Mouse (Mus musculus): ENCODE measurements around the gene Ptk7. TPM values are rescaled to one million over a fixed set of nuclear protein-coding genes. Genes with fewer than 3 reads are reported as not detected.

The Ptk7 gene
- total RNA-seq, 2 experiments from 2014 or later = 13.8 to 13.9 TPM

DNA sequence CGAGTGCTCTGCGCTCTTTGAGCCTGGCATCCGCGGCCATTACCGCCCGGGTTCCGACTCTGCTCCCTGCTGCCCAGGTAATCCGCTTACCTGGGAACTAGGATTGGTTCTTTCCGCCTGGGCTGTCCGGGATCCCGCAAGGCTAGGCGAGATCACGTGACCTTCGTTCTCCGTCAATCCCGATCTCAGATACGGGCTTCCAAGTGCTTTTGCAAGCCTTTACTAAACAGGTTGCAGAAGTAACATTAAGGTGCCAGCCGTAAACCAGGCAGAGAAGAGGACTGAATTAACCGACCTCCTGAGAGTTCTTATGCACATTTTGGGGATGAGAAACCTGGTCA, 17.0 kb upstream of the Ptk7 start:
- intact Hi-C loops (cut with DNase I) = loop anchor here (5.0 kb wide), 1 partner anchor 99 kb away; the partner anchor contains the start of gene Cul9
- no peak for DNase-seq (ENCODE audit: low spot score in 2 of 2)

DNA sequence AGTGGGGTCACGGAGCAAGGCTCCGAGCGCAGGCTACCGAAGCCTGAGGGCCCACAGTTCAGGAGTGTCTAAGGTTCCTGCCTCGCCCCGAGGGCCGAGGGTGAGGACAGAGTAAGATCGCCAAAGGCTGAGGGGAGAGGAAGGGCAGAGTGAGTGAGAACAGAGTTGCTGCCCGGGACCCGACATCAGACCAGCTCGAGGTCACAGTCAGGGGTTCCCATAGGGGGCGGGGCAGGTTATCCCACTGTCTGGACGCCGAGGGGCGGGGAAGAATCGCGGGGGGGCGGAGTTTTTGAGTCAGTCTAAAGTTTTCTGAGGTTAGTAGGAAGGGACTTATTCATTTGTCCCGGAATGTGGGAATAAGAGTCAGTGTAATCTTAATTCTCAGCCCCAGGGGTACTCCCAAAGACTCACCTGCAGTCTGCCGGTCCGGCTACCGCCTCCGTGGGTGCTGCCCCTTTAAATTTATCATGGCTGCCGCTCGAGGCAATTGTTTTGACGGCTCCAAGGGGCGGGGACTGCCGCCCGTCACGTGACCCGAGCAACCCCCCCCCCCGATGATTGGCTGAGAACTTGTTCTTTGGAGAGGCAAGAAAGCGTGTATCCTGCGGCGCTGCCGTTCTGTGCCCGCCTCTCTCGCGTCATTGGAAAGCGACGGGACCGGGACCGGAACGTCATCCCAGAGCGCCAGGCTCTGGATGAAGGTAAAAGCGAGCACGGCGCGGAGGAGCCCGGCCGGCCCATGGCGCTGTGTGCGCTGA, 16.4 kb upstream of the Ptk7 start, which contains the start of the genes Klc4 and Mrpl2:
Gene Klc4, minus strand, starts transcription at position 462 of the 761 bp plus-strand sequence.
Gene Mrpl2, plus strand, starts transcription at position 669 of the 761 bp plus-strand sequence.
- intact Hi-C loops (cut with DNase I) = loop anchor here (5.0 kb wide), 1 partner anchor 98 kb away; the partner anchor contains the start of gene Cul9
- DNase-seq (ENCODE audit: low spot score in 2 of 2) = peak; percentile 99 to 100

DNA sequence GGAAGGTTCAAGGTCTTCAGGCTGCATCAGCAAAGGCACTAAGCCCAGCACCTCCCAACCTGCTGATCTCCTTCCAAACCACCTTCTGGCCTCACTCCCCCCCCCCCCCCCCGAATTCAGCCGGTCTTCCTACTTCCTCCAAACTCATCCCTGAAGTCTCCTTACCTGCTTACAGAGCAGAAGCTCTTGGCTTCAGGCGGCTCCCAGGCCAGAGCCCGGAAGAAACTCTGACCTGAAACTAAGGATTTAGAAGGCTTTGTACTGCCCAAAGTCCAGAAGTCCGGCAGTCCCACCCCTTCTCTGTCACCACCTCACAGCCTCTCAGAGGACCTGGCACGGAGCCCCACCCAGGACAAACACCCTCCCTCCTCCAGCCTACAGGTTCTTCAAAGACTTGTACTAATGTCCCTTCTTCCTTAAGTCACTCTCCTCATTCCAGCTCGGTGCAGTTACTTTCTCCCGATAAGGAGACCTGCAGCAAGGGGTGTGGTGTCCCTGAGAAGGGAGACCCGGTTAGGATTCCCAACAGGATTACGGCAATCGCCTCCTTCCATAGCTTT, 15.7 kb upstream of the Ptk7 start:
- intact Hi-C loops (cut with DNase I) = loop anchor here (5.0 kb wide), 1 partner anchor 98 kb away; the partner anchor contains the start of gene Cul9
- no peak for DNase-seq (ENCODE audit: low spot score in 2 of 2)

DNA sequence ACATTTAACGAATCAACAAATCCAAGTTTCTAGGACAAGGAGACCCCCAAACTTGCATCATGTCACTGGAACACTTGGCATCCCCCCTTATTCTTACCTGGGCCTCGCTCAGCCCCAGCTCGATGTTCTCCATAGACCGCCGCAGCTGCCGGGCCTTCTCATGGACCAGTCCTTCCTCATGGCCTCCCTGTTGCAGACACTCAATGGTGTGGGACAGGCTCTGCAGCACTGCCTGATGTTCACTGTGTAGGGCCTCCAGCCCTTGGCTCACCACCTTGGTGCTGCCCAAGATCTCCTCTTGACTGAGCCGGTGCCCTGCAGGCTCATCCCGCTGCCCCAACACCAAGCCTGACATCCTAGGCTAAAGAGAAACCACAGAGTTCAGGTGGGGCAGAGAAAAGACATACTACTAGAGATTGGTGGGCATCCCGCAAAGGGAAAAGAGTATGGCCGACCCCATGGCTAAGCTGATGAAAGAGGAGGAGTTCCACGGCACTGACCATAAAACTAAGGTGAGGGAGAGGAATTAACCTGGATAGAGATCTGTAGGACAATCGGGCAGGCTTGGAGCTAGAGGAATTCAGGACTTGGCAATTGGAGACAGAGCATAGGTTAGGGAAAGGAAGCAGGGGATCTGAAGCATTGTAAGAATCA, 15.0 kb upstream of the Ptk7 start:
- no peak for DNase-seq (ENCODE audit: low spot score in 2 of 2)
- intact Hi-C loops (cut with DNase I) = no loop called here

DNA sequence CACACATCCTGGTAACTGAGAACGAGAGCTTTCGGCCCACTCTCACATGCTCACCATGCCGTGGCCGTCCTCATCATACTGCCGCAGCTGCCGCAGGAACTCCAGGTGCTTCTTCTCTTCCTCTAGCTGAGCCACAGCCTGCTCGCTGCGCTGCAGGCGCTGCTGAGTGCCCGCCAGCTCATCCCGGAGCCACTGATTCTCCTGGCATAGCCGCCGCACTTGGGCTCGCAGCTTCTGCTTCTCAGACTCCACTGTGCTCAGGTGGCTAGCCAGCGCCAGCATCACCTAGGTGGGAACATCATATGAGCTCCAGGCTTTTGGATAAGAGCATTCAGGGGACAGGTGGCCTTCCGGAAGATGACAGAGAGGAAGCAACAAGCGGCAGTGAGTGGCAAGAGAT, 12.8 kb upstream of the Ptk7 start:
- intact Hi-C loops (cut with DNase I) = no loop called here
- no peak for DNase-seq (ENCODE audit: low spot score in 2 of 2)

DNA sequence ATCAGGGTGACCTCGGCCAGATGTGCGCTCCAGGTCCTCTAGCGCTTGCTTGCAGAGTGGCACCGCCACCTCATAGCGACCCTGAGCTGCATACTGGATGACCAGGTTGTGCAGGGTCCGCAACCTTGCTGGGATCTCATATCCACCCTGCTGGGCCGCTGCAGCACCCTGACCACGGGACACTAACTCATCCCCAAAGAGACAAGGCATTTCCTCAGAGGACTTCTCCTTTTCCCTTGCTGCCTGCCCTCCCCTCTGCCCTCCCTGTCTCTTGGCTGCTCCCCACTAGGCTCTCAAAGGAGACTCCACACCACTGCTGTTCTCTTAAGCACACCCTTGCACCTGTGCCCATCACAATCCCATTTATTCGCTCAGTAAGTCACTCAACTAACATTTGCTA, 10.6 kb upstream of the Ptk7 start:
- intact Hi-C loops (cut with DNase I) = loop anchor here (5.0 kb wide), 1 partner anchor 113 kb away; no protein-coding TSS in a partner anchor
- no peak for DNase-seq (ENCODE audit: low spot score in 2 of 2)

DNA sequence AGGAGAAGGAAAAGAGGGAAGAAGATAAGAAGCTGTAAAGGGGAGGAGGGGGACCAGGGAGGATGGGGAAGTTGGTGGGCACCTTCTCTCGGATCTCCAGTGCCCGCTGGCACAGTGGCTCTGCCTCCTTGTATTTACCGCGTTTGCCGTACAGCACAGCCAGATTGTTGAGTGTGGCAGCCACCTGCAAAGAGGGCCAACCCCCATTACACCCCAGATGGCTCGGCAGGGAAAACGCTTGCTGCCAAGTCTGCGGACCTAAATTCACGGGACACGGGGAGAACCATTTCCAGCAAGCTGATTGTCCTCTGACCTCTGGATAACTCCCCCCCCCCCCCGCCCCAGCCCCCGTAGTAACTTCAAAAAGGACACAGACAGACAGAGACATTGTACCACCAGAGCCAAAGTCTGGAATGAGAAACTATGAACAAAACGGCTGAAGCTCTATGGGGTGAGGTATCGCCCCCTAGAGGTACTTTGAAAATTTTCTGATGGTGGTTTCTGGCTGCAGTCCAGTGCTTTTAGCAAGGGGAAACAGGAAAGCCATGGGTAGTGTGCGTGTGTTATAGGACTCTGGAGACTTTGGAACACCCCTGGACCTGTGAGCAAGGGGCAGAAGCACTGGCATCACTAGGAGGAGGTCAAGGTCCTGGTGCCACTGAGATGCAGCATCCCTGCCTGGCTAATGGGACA, 7.7 kb upstream of the Ptk7 start:
- intact Hi-C loops (cut with DNase I) = loop anchor here (5.0 kb wide), 1 partner anchor 110 kb away; no protein-coding TSS in a partner anchor

DNA sequence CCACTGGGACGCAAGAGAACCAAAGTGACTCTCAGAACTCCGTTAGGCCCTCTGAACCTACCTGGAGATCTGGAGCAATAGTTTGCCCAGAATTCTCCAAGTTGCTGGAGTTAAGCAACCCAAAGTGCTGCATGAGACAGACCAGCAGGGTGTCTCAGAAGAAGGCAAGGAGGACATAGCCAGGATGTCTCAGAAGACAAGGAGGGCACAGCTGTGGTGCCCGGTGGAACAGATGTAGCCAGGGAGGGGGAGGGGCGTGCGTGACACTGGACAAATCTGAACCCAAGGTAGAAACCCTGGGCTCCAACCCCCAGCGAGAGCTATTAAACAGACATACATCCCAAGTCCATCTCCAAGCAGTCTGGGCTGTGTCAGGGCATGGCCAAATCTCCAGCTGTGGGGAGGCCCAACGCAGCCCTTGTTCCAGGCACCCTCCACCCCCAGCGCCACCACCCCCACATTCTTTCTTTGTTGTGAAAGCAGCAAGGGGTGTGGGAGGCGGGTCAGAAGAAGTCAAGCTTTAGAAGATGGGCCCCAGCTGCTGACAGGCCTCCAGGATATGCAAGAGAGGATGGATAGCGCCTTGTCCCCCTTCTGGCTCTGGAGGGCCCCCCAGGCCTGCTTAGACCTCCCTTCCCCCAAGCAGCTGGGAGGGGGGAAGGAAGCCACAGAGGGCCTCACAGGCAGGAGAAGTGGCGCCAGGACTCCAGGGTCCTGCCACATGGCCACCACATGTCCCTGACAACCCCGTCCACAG, 559 bp upstream of the Ptk7 start:
- intact Hi-C loops (cut with DNase I) = loop anchor here (5.0 kb wide), 2 partner anchors 38 to 73 kb away; partner anchors contain the start of gene Srf
- DNase-seq (ENCODE audit: low spot score in 2 of 2) = no peak

More for the DNA sequence above, 7.7 kb upstream of the Ptk7 start:
- DNase-seq (ENCODE audit: low spot score in 2 of 2) = peak; percentile 79 to 89

DNA sequence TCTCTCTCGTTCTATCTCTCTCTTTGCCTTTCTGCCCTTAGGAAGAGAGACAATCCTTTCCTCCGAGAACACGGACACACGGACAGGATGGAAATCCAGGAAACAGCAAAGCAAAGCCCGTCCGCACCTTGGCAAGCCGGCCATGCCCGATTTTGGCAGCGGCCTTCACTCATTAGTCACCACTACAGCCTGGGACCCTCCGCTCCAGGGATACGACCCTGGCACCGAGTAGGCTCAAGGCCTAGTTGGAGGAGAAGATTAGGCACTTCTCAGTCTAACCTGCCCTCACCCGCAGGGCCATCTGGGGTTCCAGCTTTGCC, 873 bp downstream of the Ptk7 start:
- DNase-seq (ENCODE audit: low spot score in 2 of 2) = no peak
- intact Hi-C loops (cut with DNase I) = loop anchor here (5.0 kb wide), 2 partner anchors 36 to 71 kb away; partner anchors contain the start of gene Srf

DNA sequence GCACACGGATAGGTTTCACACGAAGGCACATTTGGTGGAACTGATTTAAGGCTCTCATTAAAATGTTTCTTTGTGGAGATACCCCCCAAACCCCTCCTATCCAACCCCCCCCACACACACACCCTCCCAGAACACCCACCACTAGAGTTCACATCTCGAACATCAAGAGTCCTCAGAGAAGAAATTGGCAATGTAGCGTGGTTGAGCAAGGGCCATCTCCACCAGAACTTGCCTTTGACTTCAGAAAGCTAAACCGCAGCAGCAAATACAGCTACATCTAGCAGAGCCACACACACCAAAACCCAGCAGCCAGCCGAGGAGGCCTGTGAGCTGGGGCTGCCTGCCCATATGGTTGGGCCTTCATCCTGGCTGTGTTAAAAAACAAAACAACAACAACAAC, 1.9 kb downstream of the Ptk7 start:
- no peak for DNase-seq (ENCODE audit: low spot score in 2 of 2)
- intact Hi-C loops (cut with DNase I) = loop anchor here (5.0 kb wide), 2 partner anchors 35 to 70 kb away; partner anchors contain the start of gene Srf

DNA sequence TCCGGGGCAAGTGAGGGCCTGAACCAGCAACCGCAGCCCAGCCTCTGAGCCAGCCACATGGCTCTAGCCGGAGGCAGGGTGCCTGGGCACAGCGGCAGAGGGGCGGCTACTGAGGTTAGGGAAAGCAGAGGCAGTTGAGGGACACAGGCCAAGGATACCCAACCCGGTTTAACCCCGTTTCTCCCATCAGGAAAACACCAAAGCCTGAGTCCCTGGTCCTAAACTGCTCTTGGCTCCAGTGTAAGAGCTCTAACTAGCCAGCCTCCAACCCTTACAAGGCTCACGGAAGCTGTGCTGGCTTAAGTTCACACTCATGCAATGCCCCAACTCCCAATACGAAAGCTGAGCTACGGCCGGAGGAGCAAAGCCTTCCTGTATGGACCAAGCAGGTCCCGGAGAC, 4.7 kb downstream of the Ptk7 start:
- DNase-seq (ENCODE audit: low spot score in 2 of 2) = no peak
- intact Hi-C loops (cut with DNase I) = no loop called here

DNA sequence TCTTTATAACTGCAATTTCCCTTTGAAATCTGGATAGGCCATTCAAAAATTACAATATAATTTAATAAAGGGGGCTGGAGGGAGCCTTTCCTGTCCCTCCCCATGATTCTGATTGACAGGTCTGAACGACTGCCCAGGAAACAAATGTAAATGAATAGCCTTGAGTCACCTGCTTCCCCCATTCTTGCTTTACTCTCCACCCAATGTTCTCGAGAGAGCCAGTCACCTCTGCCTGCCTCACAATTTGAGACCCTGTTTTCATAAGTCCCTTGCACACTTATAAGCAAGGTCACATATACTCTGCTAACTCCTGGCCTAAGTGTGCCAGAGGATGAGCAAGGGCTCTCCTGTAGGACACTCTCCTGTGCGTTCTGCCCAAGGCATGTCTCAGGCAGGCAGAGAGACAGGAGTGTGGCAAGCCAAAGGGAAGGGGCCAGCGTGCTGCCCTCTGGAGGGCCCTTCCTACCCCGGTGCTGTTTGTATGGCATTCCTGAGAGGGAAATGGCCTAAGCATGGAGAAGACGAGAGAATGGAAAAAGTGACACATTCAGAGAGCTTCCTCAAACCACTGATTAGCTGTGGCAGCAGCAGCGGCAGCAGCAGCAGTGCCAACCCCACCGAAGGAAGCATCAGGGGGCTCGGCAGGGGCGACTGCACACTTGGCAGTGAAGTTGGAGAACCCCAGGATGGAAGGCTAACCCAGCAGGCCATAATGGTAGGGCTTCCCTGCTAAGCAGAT, 5.3 kb downstream of the Ptk7 start:
- DNase-seq (ENCODE audit: low spot score in 2 of 2) = no peak
- intact Hi-C loops (cut with DNase I) = no loop called here

DNA sequence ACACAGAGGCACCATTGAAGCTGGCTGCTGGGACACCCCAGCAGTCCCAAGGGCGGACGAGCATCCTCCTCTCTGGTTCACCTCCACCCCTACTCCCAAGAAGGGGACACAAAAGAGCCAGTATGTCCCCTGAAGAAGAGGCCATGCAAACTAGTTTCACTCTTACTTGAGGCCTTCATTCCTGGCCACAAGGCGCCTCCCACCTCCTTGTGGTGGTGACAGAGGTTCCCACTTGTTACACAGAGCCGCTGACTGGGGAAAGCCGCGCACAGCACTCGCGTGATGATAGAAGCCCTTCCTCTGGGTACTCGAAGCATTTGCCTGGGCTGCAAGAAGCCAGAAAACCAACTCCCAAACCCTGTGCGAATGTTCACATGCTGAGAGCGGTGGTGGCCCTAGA, 7.0 kb downstream of the Ptk7 start:
- intact Hi-C loops (cut with DNase I) = no loop called here

DNA sequence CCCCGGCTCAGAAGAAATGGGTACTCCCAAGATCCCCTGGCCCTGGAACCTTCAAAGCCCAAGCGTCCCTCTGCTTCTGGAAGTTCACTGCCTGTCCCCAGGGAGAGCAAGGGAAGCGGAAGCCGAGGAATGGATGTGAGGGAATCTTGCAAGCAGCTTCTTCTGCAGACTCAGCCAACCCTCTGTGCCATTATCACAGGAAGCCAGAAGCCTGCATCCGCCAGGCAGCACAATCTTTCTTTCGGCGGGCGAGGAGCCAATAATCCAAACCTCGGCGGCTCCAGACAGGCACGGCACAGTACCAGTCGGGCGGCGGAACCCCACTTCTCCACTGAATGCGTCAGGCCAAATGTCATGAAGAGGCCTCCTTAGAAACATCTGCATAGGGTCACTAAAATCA, 8.0 kb downstream of the Ptk7 start:
- intact Hi-C loops (cut with DNase I) = no loop called here
- peak; percentile 66 to 73 for DNase-seq (ENCODE audit: low spot score in 2 of 2)

More for the DNA sequence above, 7.0 kb downstream of the Ptk7 start:
- DNase-seq (ENCODE audit: low spot score in 2 of 2) = no peak

DNA sequence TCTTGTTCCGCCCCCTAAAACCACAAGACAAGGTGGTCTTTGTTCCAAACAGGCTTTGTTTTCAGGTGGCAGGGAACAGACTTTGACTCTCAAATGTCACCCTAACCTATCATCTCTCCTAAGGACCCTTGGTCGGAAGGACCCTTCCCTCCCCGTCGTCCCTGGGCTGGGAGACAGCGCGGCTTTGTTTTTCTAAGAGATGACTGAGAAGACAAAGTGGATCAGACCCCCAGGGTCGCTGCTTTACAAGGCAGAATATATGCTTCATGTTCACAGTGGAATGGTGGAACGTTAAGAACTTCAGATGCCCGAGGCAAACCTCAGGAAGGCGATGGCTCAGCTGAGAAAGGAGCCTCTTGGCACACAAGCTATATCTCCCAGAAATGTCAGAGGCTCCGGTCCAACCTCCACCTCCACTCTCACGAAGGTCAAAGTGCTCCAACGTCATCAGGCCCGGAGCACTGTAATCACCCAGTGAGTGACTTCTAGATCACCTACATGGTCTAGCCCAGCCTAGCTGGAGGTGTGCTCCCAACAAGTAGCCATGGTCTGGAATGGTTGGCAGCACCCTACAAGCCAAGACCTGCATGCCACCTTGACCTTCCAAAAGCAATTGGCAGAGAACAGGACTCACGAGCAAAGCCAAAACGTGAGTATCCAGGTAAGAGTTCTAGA, 9.5 kb downstream of the Ptk7 start:
- intact Hi-C loops (cut with DNase I) = no loop called here

DNA sequence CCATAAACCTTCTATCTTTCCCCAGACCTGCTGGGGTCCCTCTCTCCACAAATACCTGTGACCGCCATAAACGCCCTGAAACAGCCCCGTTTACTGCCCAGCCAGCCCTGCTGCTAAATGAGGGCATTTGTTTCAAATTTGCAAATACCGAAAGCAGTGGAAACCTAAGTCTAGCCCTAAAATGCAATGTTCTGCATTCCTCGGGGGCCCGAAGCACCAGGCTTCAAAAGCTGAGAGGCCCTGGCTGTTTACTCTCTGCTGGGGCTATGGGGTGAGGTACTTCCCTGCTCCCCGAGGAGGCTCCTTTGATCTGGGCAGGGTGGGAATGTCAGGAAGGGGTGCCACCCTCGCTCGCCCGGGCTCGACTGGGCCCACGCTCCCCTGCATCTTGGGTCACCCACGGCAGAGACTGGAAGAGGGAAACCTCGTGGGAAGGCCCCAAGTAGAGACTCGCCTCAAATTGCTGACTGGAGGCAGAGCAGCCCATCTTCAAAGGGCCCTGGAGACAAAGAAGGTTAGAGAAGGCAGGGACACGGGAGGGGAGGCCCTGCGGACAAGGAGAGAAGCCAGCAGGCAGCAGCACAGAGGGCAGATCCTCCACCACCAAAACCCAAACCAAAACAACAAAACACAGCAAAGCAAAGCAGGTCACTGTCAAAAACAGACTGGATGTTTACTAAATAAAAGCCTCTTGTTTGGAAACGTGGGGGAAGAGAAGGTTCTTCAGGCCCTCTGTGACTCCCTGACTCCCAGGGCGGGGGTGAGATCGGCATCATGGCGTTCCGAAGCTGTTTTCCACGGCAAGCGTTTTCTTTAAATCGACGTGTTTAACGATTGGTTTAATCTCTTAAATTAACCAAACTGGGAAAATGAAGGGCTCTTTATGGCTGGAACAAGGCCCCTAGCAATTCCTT, 10.3 kb downstream of the Ptk7 start:
- DNase-seq (ENCODE audit: low spot score in 2 of 2) = no peak
- intact Hi-C loops (cut with DNase I) = no loop called here

More for the DNA sequence above, 9.5 kb downstream of the Ptk7 start:
- no peak for DNase-seq (ENCODE audit: low spot score in 2 of 2)

DNA sequence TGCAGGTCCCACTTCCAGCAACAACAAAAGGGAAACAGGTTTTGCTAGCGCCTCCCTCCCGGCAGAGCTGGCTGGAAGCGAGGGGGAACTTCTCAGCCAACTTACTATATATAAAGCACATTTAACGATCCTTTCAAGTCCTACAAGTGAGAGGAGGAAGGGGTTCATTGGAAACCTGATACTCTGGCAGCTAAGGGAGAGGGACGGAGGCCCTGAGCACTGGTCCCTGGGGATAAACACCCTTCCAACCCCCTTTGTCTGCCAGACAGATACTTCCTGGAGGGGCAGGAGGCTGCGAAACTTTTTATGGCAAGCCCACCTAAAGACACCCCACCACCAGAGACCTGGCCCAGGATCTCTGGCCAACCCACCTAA, 10.9 kb downstream of the Ptk7 start:
- DNase-seq (ENCODE audit: low spot score in 2 of 2) = no peak
- intact Hi-C loops (cut with DNase I) = no loop called here

Data from left cerebral cortex, postnatal 14 days (tissue).